Mouse (Mus musculus) hindbrain, postnatal 0 days (tissue): ENCODE measurements at regions not wholly inside any gene's neighbourhood (a gene's known extent, or its start where the extent isn't known, plus 50 kb on each side); places are given as distances from the start of the nearest gene placed in this dataset.

Experiments
- ATAC-seq: fragments of 200-750 bp; cut with Nextera tagmentation; 2 replicates; pipeline ENCODE4 v1.8.0; 2017; ENCODE audit warnings: mild to moderate bottlenecking, moderate TSS enrichment, moderate library complexity
- DNase-seq: peaks from one replicate; pipeline ENCODE4 v3.0.0-alpha.2; 2015; ENCODE audit warnings: low spot score
- H3K27ac ChIP-seq: fragments of 300-500 bp; sonication (generic); 2 replicates; pipeline ENCODE4 v1.5.1; 2014; ENCODE audit warnings: mild to moderate bottlenecking
- H3K27me3 ChIP-seq: fragments of 300-500 bp; sonication (generic); 2 replicates; pipeline ENCODE4 v1.6.1; 2014; ENCODE audit warnings: low read length, mixed read lengths; ENCODE audit not compliant: insufficient read depth
- H3K36me3 ChIP-seq: fragments of 300-500 bp; sonication (generic); 2 replicates; pipeline ENCODE4 v1.6.1; 2014; ENCODE audit warnings: low read length, mixed read lengths; ENCODE audit not compliant: insufficient read depth
- H3K4me1 ChIP-seq: fragments of 300-500 bp; sonication (generic); 2 replicates; pipeline ENCODE4 v1.6.1; 2014; ENCODE audit warnings: antibody characterized with exemption, low read length, mixed read lengths; ENCODE audit not compliant: insufficient read depth
- H3K4me2 ChIP-seq: fragments of 300-500 bp; sonication (generic); 2 replicates; pipeline ENCODE4 v1.6.1; 2014; ENCODE audit warnings: low read depth, mild to moderate bottlenecking, low read length, moderate library complexity, mixed read lengths
- H3K4me3 ChIP-seq: fragments of 300-500 bp; sonication (generic); 2 replicates; pipeline ENCODE4 v1.5.1; 2014; ENCODE audit warnings: low read length
- H3K9ac ChIP-seq: fragments of 300-500 bp; sonication (generic); replicated peaks from 2 replicates; pipeline ENCODE4 v1.6.1; 2014; ENCODE audit warnings: mild to moderate bottlenecking, low read length, moderate library complexity, mixed read lengths
- H3K9me3 ChIP-seq: fragments of 300-500 bp; sonication (generic); 2 replicates; pipeline ENCODE4 v1.6.1; 2016; ENCODE audit warnings: low read length, mixed read lengths
- CTCF ChIP-seq: IDR thresholded peaks from 2 replicates; pipeline ENCODE4 v1.5.1; 2016; ENCODE audit warnings: antibody characterized with exemption, control low read depth, low read depth
- WGBS: fragments of 180-500 bp; shearing (Covaris S2); extraction: QIAGEN DNeasy Blood & Tissue Kit; methylation state at CpG from one replicate; pipeline ENCODE4 v1.1.7; 2014; 5-methylcytosine and 5-hydroxymethylcytosine counted together

DNA sequence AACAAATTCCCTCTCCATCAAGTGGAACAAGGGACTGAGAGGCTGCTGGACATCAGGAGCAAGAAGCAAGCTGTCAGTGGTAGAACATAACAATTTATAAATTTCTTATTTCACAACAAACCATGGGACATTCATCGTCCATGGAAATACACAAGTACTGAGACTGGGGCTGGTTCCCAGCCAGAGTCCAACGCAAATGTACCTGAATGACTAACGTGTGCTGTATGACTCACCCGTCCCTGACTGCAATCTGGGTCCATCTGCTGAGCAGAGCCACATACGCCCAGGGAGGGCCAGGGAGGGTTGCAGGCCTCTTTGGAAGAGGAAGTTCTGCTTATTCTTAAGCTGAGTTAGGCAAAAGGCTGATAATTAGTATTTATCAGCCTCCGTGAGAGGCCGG is 320.1 kb upstream of the Pappa start:
- Histone ChIP-seq H3K4me2 (no peak overlapping the region), H3K9ac (no peak overlapping the region), H3K4me3 (no peak overlapping the region), H3K36me3 (no peaks in the 10 kb centered on the region), H3K27me3 (no peaks in the 10 kb centered on the region), H3K27ac (no peak overlapping the region), H3K9me3 (no peaks in the 10 kb centered on the region), H3K4me1 (no peaks in the 10 kb centered on the region)
- ATAC-seq: no peak
- TF ChIP-seq CTCF: no peak
- no peak for DNase-seq
- 85% methylated on average over 7 of the region's 7 CpGs for WGBS

DNA sequence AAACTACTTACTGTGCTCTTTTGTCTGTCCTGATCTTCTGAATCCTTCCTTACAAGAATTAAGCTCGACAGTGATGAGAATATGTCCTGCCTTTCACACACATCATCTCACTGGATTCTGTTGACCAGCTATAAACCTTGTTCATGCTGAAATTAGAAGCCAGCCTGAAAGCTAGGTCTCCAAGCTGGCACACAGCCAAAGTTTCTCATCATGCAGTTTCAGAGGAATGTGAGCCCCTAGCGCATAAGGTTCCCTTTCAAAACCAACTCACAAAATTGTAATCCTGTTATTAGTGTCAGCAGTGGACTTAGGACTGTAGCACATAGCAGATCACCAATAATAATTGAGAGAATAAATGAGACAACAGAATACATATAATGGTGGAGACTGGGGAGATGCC is 319.0 kb upstream of the Pappa start:
- Histone ChIP-seq H3K4me2 (no peak overlapping the region), H3K4me3 (no peak overlapping the region), H3K4me1 (no peaks in the 10 kb centered on the region), H3K36me3 (no peaks in the 10 kb centered on the region), H3K9ac (no peak overlapping the region), H3K27ac (no peak overlapping the region), H3K27me3 (no peaks in the 10 kb centered on the region), H3K9me3 (no peaks in the 10 kb centered on the region)
- ATAC-seq (no peak), DNase-seq (peak; percentile 40)
- WGBS: 64% methylated on average over 2 of the region's 2 CpGs
- no peak for TF ChIP-seq CTCF

DNA sequence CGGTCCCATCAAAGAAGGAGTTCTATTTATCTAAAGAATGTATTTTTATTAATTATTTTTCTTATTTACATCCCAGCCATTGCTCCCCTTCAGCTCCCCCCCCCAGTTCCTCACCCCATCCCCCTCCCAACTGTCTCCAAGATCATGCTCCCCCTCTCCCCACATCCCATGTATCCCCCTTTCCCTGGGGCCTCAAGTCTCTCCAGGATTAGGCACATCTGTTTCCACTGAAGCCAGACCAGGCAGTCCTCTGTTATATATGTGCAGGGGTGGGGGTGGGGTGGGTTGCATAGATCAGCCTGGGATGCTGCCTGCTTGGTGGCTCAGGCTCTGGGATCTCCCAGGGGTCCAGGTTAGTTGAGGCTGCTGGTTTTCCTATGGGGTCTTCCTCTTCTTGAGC is 316.8 kb upstream of the Pappa start:
- 87% methylated on average over 1 of the region's 1 CpGs for WGBS
- H3K4me1 ChIP-seq: no peaks in the 10 kb centered on the region
- no peak overlapping the region for H3K27ac ChIP-seq
- no peak overlapping the region for H3K4me2 ChIP-seq
- H3K4me3 ChIP-seq: no peak overlapping the region
- H3K27me3 ChIP-seq: no peaks in the 10 kb centered on the region
- no peak for ATAC-seq
- H3K9me3 ChIP-seq: no peaks in the 10 kb centered on the region
- no peak for DNase-seq
- no peak overlapping the region for H3K9ac ChIP-seq
- H3K36me3 ChIP-seq: no peaks in the 10 kb centered on the region
- no peak for TF ChIP-seq CTCF

DNA sequence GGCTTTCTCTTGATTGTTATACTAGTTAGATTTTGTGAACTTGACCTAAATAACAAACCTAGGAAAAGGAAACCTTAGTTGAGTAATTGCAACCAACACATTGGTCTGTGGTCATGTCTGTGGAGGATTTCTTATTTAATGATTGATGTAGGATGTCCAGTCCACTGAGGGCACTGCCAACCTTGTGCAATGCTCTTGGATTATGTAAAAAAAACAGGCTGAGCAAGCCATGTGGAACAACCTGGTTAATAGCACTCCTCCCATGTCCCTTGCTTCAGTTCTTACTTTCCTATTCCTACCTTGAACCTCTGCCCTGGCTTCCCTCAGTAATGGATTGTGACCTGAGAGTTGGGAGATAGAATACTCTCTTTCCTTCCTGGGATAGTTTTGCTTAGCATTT is 312.0 kb upstream of the Pappa start:
- Histone ChIP-seq H3K4me2 (no peak overlapping the region), H3K4me3 (no peak overlapping the region), H3K27ac (no peak overlapping the region), H3K27me3 (no peaks in the 10 kb centered on the region), H3K36me3 (no peaks in the 10 kb centered on the region), H3K4me1 (no peaks in the 10 kb centered on the region), H3K9ac (no peak overlapping the region), H3K9me3 (no peaks in the 10 kb centered on the region)
- no peak for TF ChIP-seq CTCF
- no peak for DNase-seq
- no peak for ATAC-seq

DNA sequence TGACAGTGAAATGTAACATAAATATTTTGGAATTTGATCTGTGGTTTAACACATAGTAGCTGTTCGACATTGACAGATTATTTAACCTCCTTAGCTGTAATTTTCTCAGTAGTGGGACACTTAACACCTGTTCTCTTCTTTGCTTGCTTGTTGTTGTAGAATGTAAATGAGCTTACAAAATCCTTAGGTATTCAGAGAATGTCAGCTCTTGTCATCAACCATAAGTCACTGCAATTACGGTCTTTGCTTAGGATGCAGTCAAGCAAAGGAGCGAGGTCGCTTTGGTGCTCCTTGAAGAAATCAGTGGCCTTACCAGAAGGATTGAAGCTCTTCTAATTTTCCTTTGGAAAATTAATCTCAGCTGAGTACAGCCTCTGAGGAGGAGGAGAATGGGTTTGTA is 311.2 kb upstream of the Pappa start:
- Histone ChIP-seq H3K27ac (no peak overlapping the region), H3K4me1 (no peaks in the 10 kb centered on the region), H3K27me3 (no peaks in the 10 kb centered on the region), H3K4me2 (no peak overlapping the region), H3K9me3 (no peaks in the 10 kb centered on the region), H3K36me3 (no peaks in the 10 kb centered on the region), H3K4me3 (no peak overlapping the region), H3K9ac (no peak overlapping the region)
- ATAC-seq (no peak), DNase-seq (no peak)
- TF ChIP-seq CTCF: no peak
- WGBS: 72% methylated on average over 4 of the region's 4 CpGs

DNA sequence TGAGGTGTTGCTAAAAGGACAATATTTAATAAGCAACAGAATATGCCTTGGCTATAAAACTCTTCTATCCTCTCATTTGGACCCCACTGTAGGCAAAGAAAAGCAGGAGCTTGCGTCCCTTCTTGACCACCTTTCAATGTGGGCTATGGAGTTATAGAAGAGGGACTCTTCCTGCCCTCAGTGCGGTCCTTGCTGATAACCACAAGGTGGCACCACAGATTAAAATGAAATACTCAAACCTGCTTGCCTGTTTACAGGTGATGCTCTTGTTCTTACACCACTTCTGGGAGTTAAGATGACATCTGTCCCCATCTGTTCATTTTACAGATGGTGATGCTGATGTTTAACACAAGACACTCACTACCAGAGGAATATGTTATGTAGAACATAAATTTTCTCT is 291.1 kb upstream of the Pappa start:
- DNase-seq: peak; percentile 50
- H3K27me3 ChIP-seq: no peaks in the 10 kb centered on the region
- no peaks in the 10 kb centered on the region for H3K36me3 ChIP-seq

DNA sequence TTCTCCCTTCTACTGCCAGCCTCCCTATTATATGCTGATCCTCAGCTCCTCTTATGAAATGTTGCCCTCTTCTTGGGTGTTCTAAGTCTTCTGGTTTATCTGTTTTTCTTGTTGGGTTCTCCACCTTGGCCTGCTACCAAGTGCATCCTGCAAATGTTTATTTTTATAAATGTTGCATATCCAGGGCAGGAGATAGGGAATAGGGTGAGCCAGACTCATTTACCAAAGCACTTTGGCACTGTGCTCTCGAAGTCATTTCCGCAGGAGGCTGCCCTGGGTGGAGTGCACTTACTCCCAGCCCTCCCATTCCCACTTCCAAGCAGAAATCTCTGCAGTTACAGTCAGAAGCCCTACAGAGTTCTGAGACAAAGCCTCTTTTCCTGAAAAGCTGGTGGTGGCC is 249.5 kb upstream of the Pappa start:
- no peaks in the 10 kb centered on the region for H3K4me1 ChIP-seq
- ATAC-seq (no peak), DNase-seq (no peak)
- H3K36me3 ChIP-seq: no peaks in the 10 kb centered on the region
- no peak overlapping the region for H3K4me2 ChIP-seq
- H3K27me3 ChIP-seq: no peaks in the 10 kb centered on the region
- no peak overlapping the region for H3K27ac ChIP-seq
- H3K4me3 ChIP-seq: no peak overlapping the region
- no peaks in the 10 kb centered on the region for H3K9me3 ChIP-seq
- TF ChIP-seq CTCF: no peak
- WGBS: 72% methylated on average over 2 of the region's 2 CpGs
- no peak overlapping the region for H3K9ac ChIP-seq

More for the DNA sequence above, 291.1 kb upstream of the Pappa start:
- no peak for ATAC-seq
- no peak overlapping the region for H3K9ac ChIP-seq
- WGBS: 55% methylated on average over 2 of the region's 2 CpGs
- H3K9me3 ChIP-seq: no peaks in the 10 kb centered on the region
- no peak overlapping the region for H3K4me3 ChIP-seq
- H3K4me2 ChIP-seq: no peak overlapping the region
- no peak overlapping the region for H3K27ac ChIP-seq
- peak; percentile 63 for TF ChIP-seq CTCF
- no peaks in the 10 kb centered on the region for H3K4me1 ChIP-seq
